ENCODE assay signal across 9 mouse cellular contexts in the genomic region with DNA sequence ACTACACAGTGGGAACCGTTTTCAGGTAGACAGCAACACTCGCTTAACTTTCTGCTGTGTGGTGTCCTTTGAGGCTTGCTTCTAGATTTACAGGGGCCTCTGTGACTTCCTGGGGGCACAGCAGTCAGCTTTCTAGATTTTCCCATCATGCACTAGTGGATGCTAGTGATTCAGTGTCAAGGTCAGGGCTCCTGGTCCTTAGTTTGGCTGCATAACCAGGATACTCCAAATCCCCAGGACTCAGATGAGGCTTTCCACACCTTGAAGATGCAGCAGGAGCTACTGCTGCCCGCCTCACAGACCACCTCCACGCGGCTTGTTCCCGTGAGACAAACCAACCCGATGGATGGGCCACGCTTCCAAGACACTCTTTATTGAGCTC. TPM values are rescaled to one million over a fixed set of nuclear protein-coding genes. Genes with fewer than 3 reads are reported as not detected.
DNase-seq lines count a peak whose midpoint lies in the region; ATAC-seq and TF ChIP-seq lines count a peak whose summit lies in the region.
"Had no signal": no experiment of that assay in that cellular context is flagged by ENCODE, and none has a peak within 500 bp of the region (broad histone marks: within the 10 kb centered on the region; RNA-seq: fewer than 3 reads in every experiment).

No protein-coding gene starts in this region.

- H3K4me2 ChIP-seq in heart, embryonic 13.5 days, result peak overlapping the region; percentile 54
- 0 out of 2 replicates have a peak overlapping the region, but pooled peaks have one; percentile 29 for H3K4me2 ChIP-seq in forebrain, embryonic 11.5 days (ENCODE audit: low read depth, low read length, severe bottlenecking)
- H3K4me2 ChIP-seq in liver, embryonic 13.5 days, result peak overlapping the region; percentile 23; the same call in 1 of the 2 replicates

- no peak for TF ChIP-seq POLR2A in heart, adult 2 months (IDR thresholded peaks at IDR 0.05; ENCODE audit: insufficient read depth, low read depth, low read length)

- no peak overlapping the region for H3K4me3 ChIP-seq in heart, embryonic 13.5 days
- H3K4me3 ChIP-seq in heart, adult 2 months, result no peak overlapping the region
- H3K4me3 ChIP-seq in C2C12 (ENCODE audit: insufficient read depth, poor library complexity, severe bottlenecking), result no peak overlapping the region
- no peak overlapping the region for H3K4me3 ChIP-seq in forebrain, embryonic 11.5 days (ENCODE audit: low read depth, low read length)
- H3K4me3 ChIP-seq in liver, embryonic 13.5 days (replicated peaks), result no peak overlapping the region
- H3K4me3 ChIP-seq: layer of hippocampus, adult 2 months had no signal

- WGBS in heart, embryonic 13.5 days, result 63% methylated on average over 8 of the region's 8 CpGs
- WGBS in heart, adult 2 months, result 62% methylated on average over 8 of the region's 8 CpGs
- WGBS in forebrain, embryonic 11.5 days, result 68% methylated on average over 8 of the region's 8 CpGs
- WGBS in liver, embryonic 13.5 days (ENCODE audit: insufficient replicate concordance), result 54% methylated on average over 8 of the region's 8 CpGs

- peak overlapping the region; percentile 45 for H3ac ChIP-seq in C2C12 (ENCODE audit: control insufficient read depth, insufficient read length, low read depth)

- 0 out of 2 replicates have a peak, but pooled peaks cover 5% of the 10 kb centered on the region for H3K27me3 ChIP-seq in heart, embryonic 13.5 days (replicated peaks)
- no peaks in the 10 kb centered on the region for H3K27me3 ChIP-seq in heart, adult 2 months (ENCODE audit: control insufficient read depth, insufficient read depth, low read length)
- H3K27me3 ChIP-seq in C2C12 (ENCODE audit: control insufficient read depth, insufficient read depth, insufficient read length), result no peaks in the 10 kb centered on the region
- no peaks in the 10 kb centered on the region for H3K27me3 ChIP-seq in forebrain, embryonic 11.5 days (ENCODE audit: control insufficient read depth, insufficient read depth, low read length)
- H3K27me3 ChIP-seq in liver, embryonic 13.5 days, result no peaks in the 10 kb centered on the region

- H3K9ac ChIP-seq in heart, embryonic 13.5 days, result peak overlapping the region; percentile 41; the same call in 1 of the 2 replicates
- no peak overlapping the region for H3K9ac ChIP-seq in heart, adult 2 months (ENCODE audit: low read depth, low read length)
- no peak overlapping the region for H3K9ac ChIP-seq in forebrain, embryonic 11.5 days (ENCODE audit: low read length)
- no peak overlapping the region for H3K9ac ChIP-seq in liver, embryonic 13.5 days

- H3K79me3 ChIP-seq in C2C12 (ENCODE audit: low read depth), result no peaks in the 10 kb centered on the region

- H3K79me2 ChIP-seq in heart, adult 2 months (replicated peaks; ENCODE audit: control insufficient read depth, insufficient read depth, low read length), result no peaks in the 10 kb centered on the region
- no peaks in the 10 kb centered on the region for H3K79me2 ChIP-seq in C2C12 (ENCODE audit: control insufficient read depth, insufficient read depth)

- H3K4me1 ChIP-seq in heart, embryonic 13.5 days, result peaks cover 18% of the 10 kb centered on the region
- no peaks in the 10 kb centered on the region; the same call in 1 of the 2 replicates for H3K4me1 ChIP-seq in heart, adult 2 months (ENCODE audit: control insufficient read depth, insufficient read depth, low read length)
- no peaks in the 10 kb centered on the region for H3K4me1 ChIP-seq in forebrain, embryonic 11.5 days (replicated peaks; ENCODE audit: control insufficient read depth, insufficient read depth, low read length)
- peaks cover 15% of the 10 kb centered on the region for H3K4me1 ChIP-seq in liver, embryonic 13.5 days (replicated peaks)

- DNase-seq in heart, adult 2 months, result no peak
- DNase-seq in forebrain, embryonic 11.5 days (ENCODE audit: low spot score), result no peak
- DNase-seq in liver, embryonic 13.5 days, result no peak
- no peak for DNase-seq in cerebellum, postnatal 36 days
- no peak for DNase-seq in spleen, postnatal 36 days (ENCODE audit: low spot score in 2 of 2)
- no peak for DNase-seq in cerebellum, postnatal 4 days (ENCODE audit: low spot score in 2 of 2)

- no peak for ATAC-seq in heart, embryonic 13.5 days (ENCODE audit: extremely low read depth, insufficient number of reproducible peaks, low FRiP score, low TSS enrichment)
- ATAC-seq in forebrain, embryonic 11.5 days (replicated peaks; ENCODE audit: low FRiP score), result no peak
- ATAC-seq in liver, embryonic 13.5 days (ENCODE audit: low read depth), result no peak

- H3K36me3 ChIP-seq in heart, embryonic 13.5 days, result no peaks in the 10 kb centered on the region
- no peaks in the 10 kb centered on the region for H3K36me3 ChIP-seq in heart, adult 2 months (ENCODE audit: control insufficient read depth, insufficient read depth, low read length)
- H3K36me3 ChIP-seq in C2C12 (ENCODE audit: control insufficient read depth, insufficient read depth), result no peaks in the 10 kb centered on the region
- no peaks in the 10 kb centered on the region for H3K36me3 ChIP-seq in forebrain, embryonic 11.5 days (ENCODE audit: control insufficient read depth, insufficient read depth, low read length)
- H3K36me3 ChIP-seq in liver, embryonic 13.5 days, result no peaks in the 10 kb centered on the region

- no peaks in the 10 kb centered on the region for H3K9me3 ChIP-seq in heart, embryonic 13.5 days
- H3K9me3 ChIP-seq in forebrain, embryonic 11.5 days (ENCODE audit: control insufficient read depth, low read length), result no peaks in the 10 kb centered on the region
- no peaks in the 10 kb centered on the region for H3K9me3 ChIP-seq in liver, embryonic 13.5 days (replicated peaks)

- intact Hi-C loops in heart, adult 2 months (cut with DNase I), result loop anchor here (10.0 kb wide), 1 partner anchor 234 kb away; the partner anchor contains the start of gene Cbr3

- TF ChIP-seq CTCF in heart, adult 2 months (IDR thresholded peaks at IDR 0.05), result no peak
- TF ChIP-seq CTCF in C2C12 (IDR thresholded peaks at IDR 0.05; ENCODE audit: control insufficient read depth, insufficient read depth, insufficient read length), result no peak

- H3K27ac ChIP-seq in heart, embryonic 13.5 days (replicated peaks), result no peak overlapping the region
- H3K27ac ChIP-seq in heart, adult 2 months, result no peak overlapping the region
- H3K27ac ChIP-seq in forebrain, embryonic 11.5 days (ENCODE audit: low read depth, low read length), result no peak overlapping the region
- H3K27ac ChIP-seq in liver, embryonic 13.5 days, result no peak overlapping the region
- H3K27ac ChIP-seq: layer of hippocampus, adult 2 months had no signal

- no peak for TF ChIP-seq EP300 in heart, adult 2 months (IDR thresholded peaks at IDR 0.05; ENCODE audit: insufficient read depth, low read depth, low read length)

TF ChIP-seq in C2C12, 6 proteins besides CTCF, POLR2A, EP300 and RAD21:
- TF ChIP-seq FOSL1 (IDR thresholded peaks at IDR 0.05; ENCODE audit: insufficient read depth, low read length, poor library complexity, severe bottlenecking) (no peak), USF1 (IDR thresholded peaks at IDR 0.05; ENCODE audit: low read depth) (no peak), CEBPB (IDR thresholded peaks at IDR 0.05; ENCODE audit: low read depth) (no peak), MYOG (IDR thresholded peaks at IDR 0.05; ENCODE audit: control insufficient read depth, extremely low read depth, insufficient read length) (no peak), MAX (IDR thresholded peaks at IDR 0.05) (no peak), MYOD1 (IDR thresholded peaks at IDR 0.05; ENCODE audit: control insufficient read depth, insufficient read length, low read depth) (no peak)
TF ChIP-seq in C2C12: peak in this region for 0.

RNA-seq across cellular contexts. Expression of gene Chaf1b, which starts 35.0 kb away (rescaled TPM):
- 44.6 and 45.6 TPM in 2 replicates for polyA plus RNA-seq in heart, embryonic 13.5 days (2015; fragmentation: Nextera tagmentation; extraction: Ambion mirVana)
- total RNA-seq in heart, adult 2 months (2021), result 1 to 10 TPM in 1 of 2 experiments, under 1 TPM in 1; 0.70 to 1.4 TPM
- 0.38 and 0.55 TPM in 2 replicates for polyA plus RNA-seq in heart, adult 2 months (2012; rRNA removed)
- polyA plus RNA-seq in C2C12 (2012; fragmentation: generic; extraction: Trizol), result 55.5 TPM
- polyA plus RNA-seq in forebrain, embryonic 11.5 days (2014; fragmentation: Nextera tagmentation; extraction: Ambion mirVana), result 119 and 120 TPM in 2 replicates
- 58.1 and 65.6 TPM in 2 replicates for polyA plus RNA-seq in liver, embryonic 13.5 days (2015; fragmentation: Nextera tagmentation; extraction: Ambion mirVana)

Comparison
In these comparisons a context has a peak if more than half of its experiments do, and no peak if none do; other contexts are left out.
1. RNA of gene Chaf1b, which starts 35.0 kb away (polyA plus RNA-seq): 119 to 120 TPM in forebrain, embryonic 11.5 days, 58.1 to 65.6 TPM in liver, embryonic 13.5 days, 55.5 TPM in C2C12 (single experiment) and 44.6 to 45.6 TPM in heart, embryonic 13.5 days; 0.38 to 0.55 TPM in heart, adult 2 months; every median in the first group is over 10 times any median in the second.
2. Peak in every context shown above with its lines, with median percentiles within 50 percentile points of each other: H3K4me2 ChIP-seq.